Mouse (Mus musculus) bone marrow macrophage, adult 2 months (primary cell): ENCODE results near the gene Dhx32.

Source experiments
- CTCF ChIP-seq: IDR thresholded peaks from 2 replicates; pipeline ENCODE4 v1.5.1; 2012; ENCODE audit warnings: low read depth, mild to moderate bottlenecking, low read length, moderate library complexity
- POLR2A ChIP-seq: IDR thresholded peaks from 2 replicates; pipeline ENCODE4 v1.6.1; 2012; ENCODE audit warnings: mild to moderate bottlenecking, low read depth, low read length, borderline replicate concordance

DNA sequence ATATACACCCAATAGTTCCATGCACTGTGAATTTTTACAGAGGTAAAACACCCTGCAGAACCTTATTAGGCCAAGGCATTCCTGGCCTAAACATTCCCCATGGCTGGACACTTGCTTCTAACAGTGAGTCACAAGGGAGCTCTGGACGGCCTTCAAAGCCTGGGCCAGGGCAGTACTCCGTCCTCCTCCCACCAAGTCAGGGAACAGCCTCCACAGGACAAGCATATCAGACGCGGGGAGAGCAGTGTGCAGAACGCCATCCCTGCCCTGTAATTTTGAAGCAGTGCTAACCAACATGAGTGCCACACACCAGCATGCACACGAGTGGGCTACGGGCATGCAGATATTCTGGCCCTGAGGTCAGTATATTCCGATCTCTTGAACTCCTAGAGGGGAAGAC lies 35.2 kb downstream of the Dhx32 start:
- TF ChIP-seq CTCF, result no peak
- no peak for TF ChIP-seq POLR2A
